Mouse (Mus musculus) left cerebral cortex, adult 8-10 months (tissue): Measurements from ENCODE around the gene Cyp17a1. TPM values are rescaled to one million over a fixed set of nuclear protein-coding genes. Genes with fewer than 3 reads are reported as not detected.

Experiments used
- DNase-seq, 2 experiments: peaks; one replicate each; pipeline ENCODE4 v3.0.0; 2022; ENCODE audit warnings: low spot score in 2 of 2
- total RNA-seq, 4 experiments: library from RNA; stranded (reverse); gene quantifications; 2 replicates each; pipeline ENCODE4 v1.2.4; 2022

Cyp17a1 gene
- total RNA-seq, 4 experiments from 2014 or later: not detected

- no peak for DNase-seq
Observed at GRCm38 (mm10) chr19:46617361-46617760, 55.6 kb downstream of the Cyp17a1 start.

Other genes with a start within 250 kb of the Cyp17a1 start
- 100 to 1,000 TPM; 103 to 108 (median 104) TPM for gene Trim8, start 171.5 kb downstream of the Cyp17a1 start, total RNA-seq
- gene Arl3, start 100.0 kb downstream of the Cyp17a1 start, total RNA-seq: 100 to 1,000 TPM in 3 of 4 experiments, 10 to 100 TPM in 1; 94.2 to 133 (median 116) TPM
- gene Sfxn2, start 99.8 kb downstream of the Cyp17a1 start, total RNA-seq: 1 to 10 TPM; 4.3 to 5.6 (median 4.8) TPM
- gene Wbp1l, start 74.1 kb downstream of the Cyp17a1 start, total RNA-seq: 10 to 100 TPM; 32.7 to 41.5 (median 38.5) TPM
- 10 to 100 TPM; 20.6 to 25.2 (median 23.0) TPM for gene Borcs7, start 16.7 kb upstream of the Cyp17a1 start, total RNA-seq
- 10 to 100 TPM; 31.3 to 38.3 (median 35.0) TPM for gene As3mt, start 34.3 kb upstream of the Cyp17a1 start, total RNA-seq
- gene Cnnm2, start 88.4 kb upstream of the Cyp17a1 start, total RNA-seq: 10 to 100 TPM; 35.0 to 47.0 (median 37.1) TPM